Mouse (Mus musculus): ENCODE measurements around the gene Akirin2. TPM values are rescaled to one million over a fixed set of nuclear protein-coding genes. Genes with fewer than 3 reads are reported as not detected.

The Akirin2 gene
- total and polyA plus RNA-seq, 2 experiments from 2014 or later = 82.1 to 82.5 TPM

DNA sequence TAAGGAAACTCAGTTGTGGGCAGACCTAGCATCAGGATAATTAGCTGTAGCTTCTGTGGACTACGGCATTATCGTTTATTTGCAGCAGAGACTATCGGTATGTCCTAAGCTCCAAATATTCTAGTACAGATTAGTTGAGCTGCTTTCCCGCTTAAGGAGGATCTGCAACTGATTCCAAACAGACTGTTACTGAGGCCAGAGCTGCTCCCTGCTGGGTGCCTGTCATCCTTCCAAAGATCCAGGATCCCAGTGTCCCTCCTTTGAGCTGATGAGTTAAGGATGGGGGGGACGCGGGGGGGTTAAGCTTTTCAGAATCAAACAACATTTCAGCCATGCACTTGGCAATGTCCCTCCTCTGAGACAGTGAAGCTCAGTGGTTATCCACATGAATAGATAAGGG lies 20.8 kb upstream of the Akirin2 start:
- Histone ChIP-seq H3K4me2 (ENCODE audit: low read depth, low read length) (no peak overlapping the region), H3K9me3 (ENCODE audit: low read length) (no peaks in the 10 kb centered on the region), H3K27me3 (ENCODE audit: insufficient read depth, low read length) (no peaks in the 10 kb centered on the region), H3K4me1 (ENCODE audit: insufficient read depth, low read length) (no peaks in the 10 kb centered on the region), H3K9ac (replicated peaks; ENCODE audit: low read length) (no peak overlapping the region), H3K4me3 (ENCODE audit: low read length) (no peak overlapping the region), H3K27ac (no peak overlapping the region), H3K36me3 (ENCODE audit: insufficient read depth, low read length) (no peaks in the 10 kb centered on the region)
- DNase-seq (ENCODE audit: low spot score) (peak; percentile 33), ATAC-seq (no peak)
- WGBS = 58% methylated on average over 6 of the region's 6 CpGs
- no peak for TF ChIP-seq CTCF (IDR thresholded peaks at IDR 0.05; ENCODE audit: low read depth)

- no peaks in the 10 kb centered on the region for H3K27me3 ChIP-seq (ENCODE audit: insufficient read depth, low read length)
- 2% methylated on average over 38 of the region's 38 CpGs for WGBS
- no peaks in the 10 kb centered on the region for H3K36me3 ChIP-seq (ENCODE audit: insufficient read depth, low read length)
- peak overlapping the region; percentile 66 for H3K4me2 ChIP-seq (ENCODE audit: low read depth, low read length)
- no peaks in the 10 kb centered on the region for H3K9me3 ChIP-seq (ENCODE audit: low read length)
- no peak for TF ChIP-seq CTCF (IDR thresholded peaks at IDR 0.05; ENCODE audit: low read depth)
- peak overlapping the region; percentile 88 for H3K4me3 ChIP-seq (ENCODE audit: low read length)
- peak overlapping the region; percentile 93 for H3K9ac ChIP-seq (replicated peaks; ENCODE audit: low read length)
- DNase-seq (ENCODE audit: low spot score) (peak; percentile 99), ATAC-seq (peak; percentile 95)
- H3K4me1 ChIP-seq (ENCODE audit: insufficient read depth, low read length) = 0 out of 2 replicates have a peak, but pooled peaks cover 9% of the 10 kb centered on the region
- peak overlapping the region; percentile 92 for H3K27ac ChIP-seq
Measured at GRCm38 (mm10) chr4:34549981-34550747, 573 bp upstream of the Akirin2 start.

GRCm38 (mm10) chr4:34551098-34551809 lies 517 bp downstream of the Akirin2 start:
- H3K9ac ChIP-seq (replicated peaks; ENCODE audit: low read length) = peak overlapping the region; percentile 93
- H3K27me3 ChIP-seq (ENCODE audit: insufficient read depth, low read length) = no peaks in the 10 kb centered on the region
- H3K36me3 ChIP-seq (ENCODE audit: insufficient read depth, low read length) = no peaks in the 10 kb centered on the region
- ATAC-seq (peak; percentile 72), DNase-seq (ENCODE audit: low spot score) (peak; percentile 82)
- H3K4me2 ChIP-seq (ENCODE audit: low read depth, low read length) = peak overlapping the region; percentile 66
- WGBS = under 1% methylated on average over 46 of the region's 50 CpGs
- H3K4me1 ChIP-seq (ENCODE audit: insufficient read depth, low read length) = 0 out of 2 replicates have a peak, but pooled peaks cover 17% of the 10 kb centered on the region
- no peak for TF ChIP-seq CTCF (IDR thresholded peaks at IDR 0.05; ENCODE audit: low read depth)
- H3K27ac ChIP-seq = peak overlapping the region; percentile 92
- H3K9me3 ChIP-seq (ENCODE audit: low read length) = no peaks in the 10 kb centered on the region
- peak overlapping the region; percentile 88 for H3K4me3 ChIP-seq (ENCODE audit: low read length)

GRCm38 (mm10) chr4:34551966-34552365 lies 1.2 kb downstream of the Akirin2 start:
- H3K4me3 ChIP-seq (ENCODE audit: low read length) = peak overlapping the region; percentile 88
- ATAC-seq (no peak), DNase-seq (ENCODE audit: low spot score) (no peak)
- no peaks in the 10 kb centered on the region for H3K9me3 ChIP-seq (ENCODE audit: low read length)
- H3K27ac ChIP-seq = peak overlapping the region; percentile 92; the same call in 1 of the 2 replicates
- peak overlapping the region; percentile 66 for H3K4me2 ChIP-seq (ENCODE audit: low read depth, low read length)
- peak overlapping the region; percentile 93 for H3K9ac ChIP-seq (replicated peaks; ENCODE audit: low read length)
- TF ChIP-seq CTCF (IDR thresholded peaks at IDR 0.05; ENCODE audit: low read depth) = no peak
- H3K27me3 ChIP-seq (ENCODE audit: insufficient read depth, low read length) = no peaks in the 10 kb centered on the region
- H3K36me3 ChIP-seq (ENCODE audit: insufficient read depth, low read length) = no peaks in the 10 kb centered on the region
- peaks cover 23% of the 10 kb centered on the region; the same call in 1 of the 2 replicates for H3K4me1 ChIP-seq (ENCODE audit: insufficient read depth, low read length)
- WGBS = 13% methylated on average over 3 of the region's 3 CpGs

DNA sequence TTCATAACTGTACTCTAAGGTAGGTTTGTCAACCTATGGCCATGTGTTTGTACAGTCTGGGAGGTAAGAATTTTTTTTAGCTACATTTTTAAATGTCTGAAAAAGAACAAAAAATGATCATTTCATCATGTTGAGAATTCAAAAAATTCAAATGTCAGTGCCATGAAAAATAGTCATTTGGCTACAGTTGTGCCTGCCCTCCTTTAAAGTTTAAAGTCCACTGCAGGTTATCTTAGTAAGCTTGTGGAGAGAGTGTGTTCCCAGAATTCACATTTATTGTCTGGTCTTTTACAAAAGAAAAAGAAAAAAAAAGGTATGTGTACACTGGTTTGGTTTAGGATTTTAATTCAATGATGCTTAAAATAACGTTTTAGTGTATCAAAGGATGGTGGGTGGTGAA lies 3.9 kb downstream of the Akirin2 start:
- H3K4me1 ChIP-seq (ENCODE audit: insufficient read depth, low read length) = peaks cover 29% of the 10 kb centered on the region; the same call in 1 of the 2 replicates
- no peak for ATAC-seq

DNA sequence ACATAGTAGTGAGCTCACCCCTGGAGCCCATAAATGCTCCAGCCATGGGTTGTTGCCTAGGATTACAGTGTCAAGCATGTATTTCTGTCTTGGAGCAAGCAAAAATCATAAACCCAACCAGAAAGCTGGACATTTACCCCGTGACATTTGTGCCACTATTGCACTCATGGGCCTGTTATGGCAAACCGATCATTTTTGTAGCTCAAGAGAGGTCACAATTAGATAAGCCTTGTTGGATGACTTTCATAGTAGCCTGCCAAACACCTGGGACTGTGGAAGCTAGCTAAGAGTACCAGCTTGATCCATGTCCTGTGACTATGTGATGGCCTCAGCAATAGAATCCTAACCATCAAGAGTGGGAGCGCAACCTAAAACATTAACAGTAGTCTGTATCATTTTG lies 4.9 kb downstream of the Akirin2 start:
- no peak overlapping the region for H3K27ac ChIP-seq
- H3K4me3 ChIP-seq (ENCODE audit: low read length) = no peak overlapping the region
- no peak overlapping the region for H3K9ac ChIP-seq (replicated peaks; ENCODE audit: low read length)
- H3K27me3 ChIP-seq (ENCODE audit: insufficient read depth, low read length) = no peaks in the 10 kb centered on the region
- ATAC-seq (no peak), DNase-seq (ENCODE audit: low spot score) (no peak)
- TF ChIP-seq CTCF (IDR thresholded peaks at IDR 0.05; ENCODE audit: low read depth) = no peak
- WGBS = 87% methylated on average over 3 of the region's 3 CpGs
- H3K4me1 ChIP-seq (ENCODE audit: insufficient read depth, low read length) = peaks cover 26% of the 10 kb centered on the region; the same call in 1 of the 2 replicates
- H3K9me3 ChIP-seq (ENCODE audit: low read length) = no peaks in the 10 kb centered on the region
- no peak overlapping the region for H3K4me2 ChIP-seq (ENCODE audit: low read depth, low read length)
- H3K36me3 ChIP-seq (ENCODE audit: insufficient read depth, low read length) = no peaks in the 10 kb centered on the region

More for the DNA sequence above, 3.9 kb downstream of the Akirin2 start:
- Histone ChIP-seq H3K27ac (no peak overlapping the region), H3K36me3 (ENCODE audit: insufficient read depth, low read length) (no peaks in the 10 kb centered on the region), H3K4me2 (ENCODE audit: low read depth, low read length) (0 out of 2 replicates have a peak overlapping the region, but pooled peaks have one; percentile 10), H3K9me3 (ENCODE audit: low read length) (no peaks in the 10 kb centered on the region), H3K4me3 (ENCODE audit: low read length) (no peak overlapping the region), H3K9ac (replicated peaks; ENCODE audit: low read length) (no peak overlapping the region), H3K27me3 (ENCODE audit: insufficient read depth, low read length) (no peaks in the 10 kb centered on the region)
- 27% methylated on average over 1 of the region's 1 CpGs for WGBS
- DNase-seq (ENCODE audit: low spot score) = no peak
- no peak for TF ChIP-seq CTCF (IDR thresholded peaks at IDR 0.05; ENCODE audit: low read depth)
